Mouse (Mus musculus): ENCODE results near the gene 4930596D02Rik. TPM values are rescaled to one million over a fixed set of nuclear protein-coding genes. Genes with fewer than 3 reads are reported as not detected.

Gene 4930596D02Rik
- polyA plus RNA-seq (2015; fragmentation: Nextera tagmentation; extraction: Ambion mirVana), result not detected in 2 replicates

DNA sequence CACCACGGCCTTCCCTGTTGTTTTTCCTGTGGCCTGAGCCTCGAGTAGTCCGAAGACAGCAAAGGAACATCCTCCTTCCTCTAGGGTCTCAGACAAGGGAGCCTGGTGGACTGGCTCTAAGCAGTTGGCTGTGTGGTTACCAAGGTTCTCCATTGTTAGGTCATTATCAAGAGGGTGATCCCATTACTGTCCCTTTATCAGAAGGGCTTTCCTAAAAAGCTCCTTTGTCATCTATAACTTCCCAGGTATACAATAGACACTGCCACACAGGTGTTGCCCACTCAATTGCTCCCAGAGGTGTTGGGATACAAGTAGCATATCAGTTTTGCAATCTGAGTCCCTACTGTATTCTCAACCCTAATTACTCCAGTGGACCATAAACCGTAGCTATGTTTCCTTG is at the start of gene 4930596D02Rik:
Gene 4930596D02Rik, minus strand, starts transcription at position 101 of the 400 bp plus-strand sequence.
- no peak within 1 kb of the TSS for H3K4me3 ChIP-seq (replicated peaks)
- no peak within 1 kb of the TSS for H3K9ac ChIP-seq
- no peaks in the 10 kb centered on the region for H3K9me3 ChIP-seq
- no peaks in the 10 kb centered on the region for H3K27me3 ChIP-seq (replicated peaks)
- no peaks in the 10 kb centered on the region for H3K36me3 ChIP-seq
- WGBS, result 72% methylated on average over 4 of the region's 4 CpGs
- H3K27ac ChIP-seq, result no peak within 1 kb of the TSS
- H3K4me1 ChIP-seq (replicated peaks), result no peaks in the 10 kb centered on the region
- no peak for ATAC-seq
- H3K4me2 ChIP-seq (replicated peaks), result no peak within 1 kb of the TSS

- Histone ChIP-seq H3K4me3 (replicated peaks) (no peak overlapping the region), H3K9ac (no peak overlapping the region), H3K4me1 (replicated peaks) (no peaks in the 10 kb centered on the region), H3K27ac (no peak overlapping the region), H3K36me3 (no peaks in the 10 kb centered on the region), H3K27me3 (replicated peaks) (no peaks in the 10 kb centered on the region), H3K4me2 (replicated peaks) (no peak overlapping the region), H3K9me3 (no peaks in the 10 kb centered on the region)
- WGBS, result 48% methylated on average over 1 of the region's 1 CpGs
- no peak for ATAC-seq
Observed at GRCm38 (mm10) chr14:35853254-35853653, 41.5 kb upstream of the 4930596D02Rik start.

DNA sequence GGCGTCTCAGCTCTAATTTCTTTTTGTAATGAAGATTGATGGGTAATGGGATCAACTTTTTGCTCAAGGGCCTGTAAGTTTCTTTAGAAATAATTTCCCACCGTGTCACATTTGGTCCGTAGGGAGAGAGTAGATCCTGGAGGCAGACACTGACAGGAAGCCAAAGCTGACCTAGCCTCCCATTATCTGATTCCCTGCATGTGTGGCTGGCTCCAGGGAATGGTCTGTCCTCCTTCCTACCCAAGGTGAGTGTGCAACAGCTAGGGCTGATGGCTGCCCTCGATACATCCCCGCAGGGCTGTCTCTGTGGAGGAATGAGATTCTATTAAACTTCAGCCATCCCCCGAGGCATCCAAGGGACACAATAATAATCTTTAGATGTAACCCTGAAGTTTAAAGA is 33.5 kb upstream of the 4930596D02Rik start:
- WGBS, result 80% methylated on average over 6 of the region's 6 CpGs

GRCm38 (mm10) chr14:35842111-35842721 is 30.4 kb upstream of the 4930596D02Rik start:
- H3K36me3 ChIP-seq, result no peaks in the 10 kb centered on the region
- no peaks in the 10 kb centered on the region for H3K9me3 ChIP-seq
- no peak for ATAC-seq
- H3K4me1 ChIP-seq (replicated peaks), result no peaks in the 10 kb centered on the region
- no peaks in the 10 kb centered on the region for H3K27me3 ChIP-seq (replicated peaks)
- no peak overlapping the region for H3K4me2 ChIP-seq (replicated peaks)
- no peak overlapping the region for H3K4me3 ChIP-seq (replicated peaks)
- 77% methylated on average over 7 of the region's 7 CpGs for WGBS
- no peak overlapping the region for H3K27ac ChIP-seq
- no peak overlapping the region for H3K9ac ChIP-seq

More for the DNA sequence above, 33.5 kb upstream of the 4930596D02Rik start:
- H3K9ac ChIP-seq, result no peak overlapping the region
- H3K4me3 ChIP-seq (replicated peaks), result no peak overlapping the region
- no peaks in the 10 kb centered on the region for H3K27me3 ChIP-seq (replicated peaks)
- no peaks in the 10 kb centered on the region for H3K36me3 ChIP-seq
- H3K4me1 ChIP-seq (replicated peaks), result no peaks in the 10 kb centered on the region
- no peak overlapping the region for H3K27ac ChIP-seq
- ATAC-seq, result no peak
- no peak overlapping the region for H3K4me2 ChIP-seq (replicated peaks)
- no peaks in the 10 kb centered on the region for H3K9me3 ChIP-seq

GRCm38 (mm10) chr14:35792656-35793213 is 19.0 kb downstream of the 4930596D02Rik start:
- WGBS, result 45% methylated on average over 3 of the region's 3 CpGs
- ATAC-seq, result no peak

DNA sequence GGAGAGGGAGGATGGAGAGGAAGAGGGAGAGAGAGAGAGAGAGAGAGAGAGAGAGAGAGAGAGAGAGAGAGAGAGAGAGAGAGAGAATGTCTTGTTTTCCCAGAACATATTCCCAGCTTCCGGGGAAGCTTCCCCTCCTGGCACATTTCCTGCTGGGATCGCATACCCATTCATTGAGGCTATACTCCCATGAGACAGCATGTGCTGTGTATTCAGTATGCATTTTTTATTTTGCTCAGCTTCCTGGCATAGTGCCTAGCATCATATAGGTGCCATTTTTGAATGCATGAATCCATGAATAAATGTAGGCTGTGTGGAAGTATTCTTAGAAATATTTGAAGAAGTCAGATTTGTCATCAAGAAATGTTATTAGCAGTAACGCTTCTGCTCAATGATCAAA is 31.7 kb downstream of the 4930596D02Rik start:
- Histone ChIP-seq H3K9me3 (no peaks in the 10 kb centered on the region), H3K4me3 (replicated peaks) (no peak overlapping the region), H3K4me1 (replicated peaks) (no peaks in the 10 kb centered on the region), H3K9ac (no peak overlapping the region), H3K27ac (no peak overlapping the region), H3K4me2 (replicated peaks) (no peak overlapping the region), H3K27me3 (replicated peaks) (no peaks in the 10 kb centered on the region), H3K36me3 (no peaks in the 10 kb centered on the region)
- ATAC-seq, result no peak
- 86% methylated on average over 3 of the region's 3 CpGs for WGBS

More at GRCm38 (mm10) chr14:35792656-35793213, 19.0 kb downstream of the 4930596D02Rik start:
- no peak overlapping the region for H3K4me2 ChIP-seq (replicated peaks)
- no peak overlapping the region for H3K27ac ChIP-seq
- H3K4me3 ChIP-seq (replicated peaks), result no peak overlapping the region
- no peaks in the 10 kb centered on the region for H3K4me1 ChIP-seq (replicated peaks)
- H3K9ac ChIP-seq, result no peak overlapping the region
- H3K9me3 ChIP-seq, result no peaks in the 10 kb centered on the region
- no peaks in the 10 kb centered on the region for H3K27me3 ChIP-seq (replicated peaks)
- no peaks in the 10 kb centered on the region for H3K36me3 ChIP-seq

DNA sequence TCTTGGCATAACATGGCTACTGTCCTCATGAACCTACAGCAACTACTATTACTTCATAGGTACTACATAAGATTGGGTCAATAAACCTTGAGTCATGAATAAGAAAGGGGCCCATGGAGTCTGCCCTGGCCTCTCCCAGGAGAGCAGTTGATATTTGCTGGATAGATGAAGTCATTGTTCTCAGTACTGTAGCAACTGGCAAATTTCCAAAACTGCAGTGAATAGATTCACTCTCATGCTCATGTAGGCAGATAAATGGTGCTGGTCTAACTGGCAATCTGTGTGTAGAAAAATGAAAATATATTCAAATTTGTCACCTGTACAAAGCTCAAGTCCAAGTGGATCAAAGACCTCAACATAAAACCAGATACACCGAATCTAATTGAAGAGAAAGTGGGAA is 38.5 kb downstream of the 4930596D02Rik start:
- Histone ChIP-seq H3K9ac (no peak overlapping the region), H3K4me1 (replicated peaks) (no peaks in the 10 kb centered on the region), H3K36me3 (no peaks in the 10 kb centered on the region), H3K9me3 (no peaks in the 10 kb centered on the region), H3K27ac (no peak overlapping the region), H3K4me2 (replicated peaks) (no peak overlapping the region), H3K27me3 (replicated peaks) (no peaks in the 10 kb centered on the region), H3K4me3 (replicated peaks) (no peak overlapping the region)
- no peak for ATAC-seq
- WGBS, result 80% methylated on average over 1 of the region's 1 CpGs

Measured in intestine, embryonic 15.5 days (tissue).